Mouse (Mus musculus) CH12.LX (cell line): Measurements from ENCODE around the gene Gm44965.

Experiments
- CHD2 ChIP-seq: IDR thresholded peaks from 2 replicates; pipeline ENCODE4 v1.6.1; 2011; ENCODE audit warnings: low read length, improper control_type of control experiment
- CTCF ChIP-seq, 2 experiments: IDR thresholded peaks in 1 of 2; conservative IDR thresholded peaks in 1 of 2; 2 replicates each; pipeline ENCODE4 v1.5.1; 2011 to 2012; ENCODE audit warnings: low read depth in 2 of 2, low read length in 2 of 2, improper control_type of control experiment in 1 of 2, inconsistent platforms in 1 of 2, mild to moderate bottlenecking in 1 of 2, moderate library complexity in 1 of 2
- EP300 ChIP-seq: IDR thresholded peaks from 2 replicates; pipeline ENCODE4 v1.6.1; 2011; ENCODE audit warnings: low read length, improper control_type of control experiment
- HCFC1 ChIP-seq: IDR thresholded peaks from 2 replicates; pipeline ENCODE4 v1.6.1; 2012; ENCODE audit warnings: low read depth, mild to moderate bottlenecking, inconsistent platforms, low read length, improper control_type of control experiment
- MYC ChIP-seq: IDR thresholded peaks from 2 replicates; pipeline ENCODE4 v1.6.1; 2011; ENCODE audit warnings: low read depth, mild to moderate bottlenecking, improper control_type of control experiment, low read length
- NELFE ChIP-seq: IDR thresholded peaks from 2 replicates; pipeline ENCODE4 v1.6.1; 2011; ENCODE audit warnings: low read depth, low read length, improper control_type of control experiment
- POLR2A ChIP-seq: IDR thresholded peaks from 2 replicates; pipeline ENCODE4 v1.6.1; 2011; ENCODE audit warnings: low read depth, mild to moderate bottlenecking, improper control_type of control experiment, low read length
- RCOR1 ChIP-seq: conservative IDR thresholded peaks from 2 replicates; pipeline ENCODE4 v1.6.1; 2012; ENCODE audit warnings: low read depth, mild to moderate bottlenecking, inconsistent platforms, low read length, improper control_type of control experiment
- SIN3A ChIP-seq: IDR thresholded peaks from 2 replicates; pipeline ENCODE4 v1.6.1; 2012; ENCODE audit warnings: low read length, improper control_type of control experiment, inconsistent platforms
- SMC3 ChIP-seq: IDR thresholded peaks from 2 replicates; pipeline ENCODE4 v1.6.1; 2011; ENCODE audit warnings: low read depth, low read length, improper control_type of control experiment
- UBTF ChIP-seq: IDR thresholded peaks from 2 replicates; pipeline ENCODE4 v1.6.1; 2012; ENCODE audit warnings: low read depth, mild to moderate bottlenecking, inconsistent platforms, low read length, improper control_type of control experiment, moderate library complexity
- ZNF384 ChIP-seq: IDR thresholded peaks from 2 replicates; pipeline ENCODE4 v1.6.1; 2012; ENCODE audit warnings: low read depth, low read length, improper control_type of control experiment, inconsistent platforms

DNA sequence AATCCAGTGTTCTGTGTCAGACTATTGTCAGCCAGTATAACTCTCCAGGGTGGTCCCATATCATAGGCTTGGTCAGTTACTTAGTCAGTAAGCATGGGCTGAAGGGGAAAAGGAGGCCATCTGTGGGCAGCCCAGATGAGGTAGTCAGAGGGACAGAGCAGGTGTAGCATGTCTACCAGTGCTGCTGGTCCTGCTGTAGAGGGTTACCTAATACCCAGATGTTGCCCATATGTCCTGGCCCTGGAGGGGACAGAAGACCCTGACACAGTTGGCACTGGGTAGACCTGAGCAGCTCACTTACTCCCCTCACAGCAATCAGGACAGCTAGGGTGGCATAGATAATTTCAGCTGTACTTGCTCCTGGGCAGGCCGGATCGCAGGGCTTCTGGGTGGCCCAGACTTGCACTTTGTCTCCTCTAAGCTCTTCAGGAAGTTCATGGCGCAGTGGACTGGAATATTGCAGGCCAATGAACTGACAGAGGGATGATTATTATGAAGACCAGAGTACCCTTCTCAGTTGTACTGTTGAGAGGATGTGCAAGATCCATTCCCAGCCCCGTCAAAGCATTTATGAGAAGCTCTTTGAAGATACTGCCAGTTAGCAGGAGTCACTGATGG is 27.9 kb upstream of the Gm44965 start:
- TF ChIP-seq MYC (no peak), CHD2 (no peak), POLR2A (no peak), CTCF (conservative IDR thresholded peaks at IDR 0.05 in 1 of 2, IDR thresholded peaks at IDR 0.05 in 1 of 2; ENCODE audit: low read depth in 2 of 2, low read length in 2 of 2) (no peak), ZNF384 (no peak), SMC3 (no peak), HCFC1 (no peak), SIN3A (no peak), UBTF (no peak), RCOR1 (no peak), EP300 (no peak), NELFE (no peak)
